Mouse (Mus musculus): ENCODE measurements around the gene Pramef25. TPM values are rescaled to one million over a fixed set of nuclear protein-coding genes. Genes with fewer than 3 reads are reported as not detected.

Pramef25 gene
- polyA plus RNA-seq, 1 experiment from 2014 or later = not detected

Other genes with a start within 250 kb of the Pramef25 start
- gene Gm13089, start 248.3 kb downstream of the Pramef25 start, polyA plus RNA-seq (2014; fragmentation: Nextera tagmentation; extraction: Ambion mirVana) = not detected in 2 replicates
- gene Gm13078, start 231.6 kb downstream of the Pramef25 start, polyA plus RNA-seq (2014; fragmentation: Nextera tagmentation; extraction: Ambion mirVana) = not detected in 2 replicates
- gene Gm13023, start 161.7 kb downstream of the Pramef25 start, polyA plus RNA-seq (2014; fragmentation: Nextera tagmentation; extraction: Ambion mirVana) = not detected in 2 replicates
- gene Gm13084, start 134.9 kb downstream of the Pramef25 start, polyA plus RNA-seq (2014; fragmentation: Nextera tagmentation; extraction: Ambion mirVana) = not detected in 2 replicates
- not detected in 2 replicates for gene Gm13103, start 104.5 kb downstream of the Pramef25 start, polyA plus RNA-seq (2014; fragmentation: Nextera tagmentation; extraction: Ambion mirVana)
- not detected in 2 replicates for gene Pramef6, start 50.6 kb downstream of the Pramef25 start, polyA plus RNA-seq (2014; fragmentation: Nextera tagmentation; extraction: Ambion mirVana)
- gene Gm13101, start 15.9 kb upstream of the Pramef25 start, polyA plus RNA-seq (2014; fragmentation: Nextera tagmentation; extraction: Ambion mirVana) = not detected in 2 replicates
- gene Pramef17, start 43.4 kb upstream of the Pramef25 start, polyA plus RNA-seq (2014; fragmentation: Nextera tagmentation; extraction: Ambion mirVana) = not detected in 2 replicates
- not detected in 2 replicates for gene Pramel4, start 108.1 kb upstream of the Pramef25 start, polyA plus RNA-seq (2014; fragmentation: Nextera tagmentation; extraction: Ambion mirVana)
- gene Gm13102, start 155.5 kb upstream of the Pramef25 start, polyA plus RNA-seq (2014; fragmentation: Nextera tagmentation; extraction: Ambion mirVana) = not detected in 2 replicates
- not detected in 2 replicates for gene Oog3, start 211.6 kb upstream of the Pramef25 start, polyA plus RNA-seq (2014; fragmentation: Nextera tagmentation; extraction: Ambion mirVana)
- gene Oog2, start 239.7 kb upstream of the Pramef25 start, polyA plus RNA-seq (2014; fragmentation: Nextera tagmentation; extraction: Ambion mirVana) = not detected in 2 replicates

Measured in forebrain, embryonic 11.5 days (tissue).